Mouse (Mus musculus) kidney, adult 2 months (tissue): Measurements from ENCODE around the gene Frat2. TPM values are rescaled to one million over a fixed set of nuclear protein-coding genes. Genes with fewer than 3 reads are reported as not detected.

Experiments used
- DNase-seq: peaks from one replicate; pipeline ENCODE4 v3.0.0; 2021
- H3K27ac ChIP-seq: fragments of 200-500 bp; 2 replicates; pipeline ENCODE4 v1.5.1; 2012; ENCODE audit warnings: low read depth, low read length, control low read depth, inconsistent platforms; ENCODE audit not compliant: insufficient read depth
- H3K27me3 ChIP-seq: fragments of 200-500 bp; replicated peaks from 2 replicates; pipeline ENCODE4 v1.6.1; 2012; ENCODE audit warnings: mild to moderate bottlenecking, moderate library complexity, low read length, inconsistent platforms; ENCODE audit not compliant: control insufficient read depth, insufficient read depth
- H3K36me3 ChIP-seq: fragments of 200-500 bp; 2 replicates; pipeline ENCODE4 v1.6.1; 2012; ENCODE audit warnings: mild to moderate bottlenecking, moderate library complexity, low read length, inconsistent platforms; ENCODE audit not compliant: control insufficient read depth, insufficient read depth
- H3K4me1 ChIP-seq: fragments of 200-500 bp; 2 replicates; pipeline ENCODE4 v1.6.1; 2011; ENCODE audit warnings: low read length; ENCODE audit not compliant: control insufficient read depth, insufficient read depth
- H3K4me3 ChIP-seq: fragments of 200-500 bp; 2 replicates; pipeline ENCODE4 v1.5.1; 2011; ENCODE audit warnings: mild to moderate bottlenecking, low read depth, low read length, control low read depth; ENCODE audit not compliant: insufficient read depth
- CTCF ChIP-seq: fragments of 200-500 bp; conservative IDR thresholded peaks from 2 replicates; pipeline ENCODE4 v1.5.1; 2011; ENCODE audit warnings: low read depth, mild to moderate bottlenecking, control low read depth, low read length, moderate library complexity, mixed read lengths; ENCODE audit not compliant: insufficient read depth, insufficient read length
- POLR2A ChIP-seq: fragments of 200-500 bp; IDR thresholded peaks from one replicate; pipeline ENCODE4 v1.6.1; 2011; ENCODE audit warnings: low read depth, low read length, control low read depth
- WGBS: fragments of 180-500 bp; shearing (Covaris S2); methylation state at CpG from one replicate; pipeline ENCODE4 v1.1.7; 2018; 5-methylcytosine and 5-hydroxymethylcytosine counted together
- polyA plus RNA-seq: library from polyadenylated mRNA; depleted of rRNA; stranded (reverse); fragments of >200 nt; gene quantifications from 2 replicates; pipeline ENCODE4 v1.2.3, GENCODE M21; 2012

Gene Frat2
- polyA plus RNA-seq, 1 experiment, result 1.4 TPM

GRCm38 (mm10) chr19:41831101-41831570, 16.8 kb downstream of the Frat2 start:
- peak overlapping the region; percentile 68 for H3K4me3 ChIP-seq
- peak; percentile 32 for DNase-seq
- H3K27ac ChIP-seq, result no peak overlapping the region
- H3K4me1 ChIP-seq, result peaks cover 2% of the 10 kb centered on the region; the same call in 1 of the 2 replicates
- H3K27me3 ChIP-seq, result no peaks in the 10 kb centered on the region
- WGBS, result 7% methylated on average over 19 of the region's 19 CpGs
- TF ChIP-seq CTCF (no peak), POLR2A (no peak)
- H3K36me3 ChIP-seq, result no peaks in the 10 kb centered on the region

GRCm38 (mm10) chr19:41830106-41831031, 17.6 kb downstream of the Frat2 start:
- Histone ChIP-seq H3K27me3 (no peaks in the 10 kb centered on the region), H3K4me3 (peak overlapping the region; percentile 68), H3K36me3 (no peaks in the 10 kb centered on the region), H3K27ac (no peak overlapping the region), H3K4me1 (peaks cover 2% of the 10 kb centered on the region; the same call in 1 of the 2 replicates)
- under 1% methylated on average over 112 of the region's 112 CpGs for WGBS
- DNase-seq, result peak; percentile 21
- no peak for TF ChIP-seq CTCF
- no peak for TF ChIP-seq POLR2A

GRCm38 (mm10) chr19:41829381-41830105, 18.4 kb downstream of the Frat2 start, which contains the start of gene Frat1:
Gene Frat1, plus strand, starts transcription at chr19:41829970.
- WGBS, result 1% methylated on average over 39 of the region's 39 CpGs
- Histone ChIP-seq H3K4me1 (peaks cover 2% of the 10 kb centered on the region; the same call in 1 of the 2 replicates), H3K27me3 (no peaks in the 10 kb centered on the region), H3K4me3 (peak within 1 kb of the TSS; percentile 68), H3K27ac (peak within 1 kb of the TSS; percentile 85), H3K36me3 (no peaks in the 10 kb centered on the region)
- DNase-seq, result peak; percentile 91
- no peak for TF ChIP-seq CTCF
- TF ChIP-seq POLR2A, result no peak

GRCm38 (mm10) chr19:41828941-41829340, 19.0 kb downstream of the Frat2 start:
- WGBS, result 66% methylated on average over 3 of the region's 3 CpGs

GRCm38 (mm10) chr19:41826529-41826928, 21.4 kb downstream of the Frat2 start:
- 83% methylated on average over 3 of the region's 3 CpGs for WGBS
- no peak for DNase-seq

More at GRCm38 (mm10) chr19:41828941-41829340, 19.0 kb downstream of the Frat2 start:
- peaks cover 2% of the 10 kb centered on the region; the same call in 1 of the 2 replicates for H3K4me1 ChIP-seq
- 0 out of 2 replicates have a peak overlapping the region, but pooled peaks have one; percentile 28 for H3K4me3 ChIP-seq
- DNase-seq, result no peak
- TF ChIP-seq CTCF (no peak), POLR2A (no peak)
- no peaks in the 10 kb centered on the region for H3K36me3 ChIP-seq
- H3K27ac ChIP-seq, result no peak overlapping the region
- H3K27me3 ChIP-seq, result no peaks in the 10 kb centered on the region

GRCm38 (mm10) chr19:41824950-41825349, 23.0 kb downstream of the Frat2 start:
- TF ChIP-seq CTCF, result no peak
- no peak for TF ChIP-seq POLR2A
- H3K27me3 ChIP-seq, result no peaks in the 10 kb centered on the region
- H3K4me3 ChIP-seq, result no peak overlapping the region
- H3K4me1 ChIP-seq, result peaks cover 2% of the 10 kb centered on the region; the same call in 1 of the 2 replicates
- no peak overlapping the region for H3K27ac ChIP-seq
- 83% methylated on average over 5 of the region's 5 CpGs for WGBS
- DNase-seq, result no peak
- no peaks in the 10 kb centered on the region for H3K36me3 ChIP-seq

More at GRCm38 (mm10) chr19:41826529-41826928, 21.4 kb downstream of the Frat2 start:
- Histone ChIP-seq H3K27ac (no peak overlapping the region), H3K27me3 (no peaks in the 10 kb centered on the region), H3K4me1 (peaks cover 2% of the 10 kb centered on the region; the same call in 1 of the 2 replicates), H3K36me3 (no peaks in the 10 kb centered on the region), H3K4me3 (no peak overlapping the region)
- TF ChIP-seq CTCF, result no peak
- no peak for TF ChIP-seq POLR2A
